Mouse (Mus musculus) adipocyte (in vitro differentiated cells): Measurements from ENCODE around the gene Setmar.
A peak's percentile ranks its signal among the peaks of the same experiment; 100 is the strongest.

Source experiments
- DNase-seq: peaks from one replicate; pipeline ENCODE4 v3.0.0-alpha.2; 2016; ENCODE audit warnings: low spot score

Setmar gene

DNA sequence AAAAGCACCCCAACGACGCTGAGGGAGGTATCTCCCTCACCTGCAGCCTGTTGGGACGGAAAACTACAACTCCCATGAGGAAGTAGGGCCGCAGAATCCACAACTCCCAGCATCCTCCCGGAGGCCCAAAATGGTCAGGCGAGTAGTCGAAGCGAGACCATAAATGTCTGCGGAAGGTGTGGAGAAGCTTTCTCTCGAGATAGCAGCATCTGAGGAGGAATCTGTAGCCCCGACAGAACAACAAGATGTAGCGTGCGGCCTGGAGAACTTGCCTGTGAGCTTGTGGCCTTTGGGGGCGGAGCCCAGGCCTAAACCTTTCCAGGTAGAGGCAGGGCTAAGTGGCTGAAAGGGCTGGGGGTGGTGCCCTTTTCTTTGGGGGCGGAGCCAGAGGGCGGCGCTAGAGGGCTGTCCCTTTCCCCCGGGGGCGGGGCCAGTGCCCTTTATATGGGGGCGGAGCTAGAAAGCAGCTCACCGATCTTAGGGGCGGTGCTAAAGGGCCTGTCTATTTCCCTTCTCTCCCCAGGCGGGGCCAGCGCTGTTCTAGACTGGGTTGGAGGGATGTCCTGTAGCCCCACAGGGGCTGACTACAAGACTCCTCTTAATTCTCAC lies at the start of gene Setmar:
Gene Setmar (plus strand): TSS at position 128 of the 609 bp plus-strand sequence.
- DNase-seq: peak; percentile 99

DNA sequence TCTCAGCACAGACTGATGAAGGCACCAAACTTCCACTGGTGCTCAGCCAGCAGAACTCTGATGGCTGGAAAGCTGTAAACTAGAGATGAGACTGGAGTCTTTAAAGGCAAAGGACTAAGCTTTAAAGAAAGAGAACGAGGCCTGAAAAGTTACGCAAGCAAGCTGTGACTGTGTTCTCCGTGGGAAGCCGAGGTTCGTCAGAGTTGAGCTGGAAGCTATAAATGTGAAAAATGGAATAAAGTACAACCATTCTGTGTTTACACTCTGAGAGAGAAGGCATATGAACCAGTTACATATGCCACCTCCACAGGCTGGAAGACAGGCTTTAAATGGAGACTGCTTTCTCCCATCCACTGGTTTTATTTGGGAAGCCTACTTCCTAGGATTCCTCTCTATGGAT lies 43.2 kb upstream of the Setmar start:
- DNase-seq: no peak

DNA sequence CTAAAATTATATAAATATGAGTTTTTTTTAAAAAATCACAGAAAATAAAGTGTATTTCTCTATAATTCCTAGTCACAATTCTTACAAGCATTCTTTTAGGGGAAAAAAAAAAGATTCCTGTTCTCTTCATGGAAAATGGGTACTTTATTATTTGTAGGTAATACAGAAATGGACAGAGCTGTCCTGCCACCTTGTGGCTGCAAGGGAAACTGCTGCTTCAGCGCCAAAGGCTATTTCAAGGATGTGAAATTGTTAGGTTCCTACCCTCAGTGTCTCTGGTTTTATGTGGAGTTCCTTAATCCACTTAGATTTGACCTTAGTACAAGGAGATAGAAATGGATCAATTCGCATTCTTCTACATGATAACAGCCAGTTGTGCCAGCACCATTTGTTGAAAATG lies 9.8 kb upstream of the Setmar start:
- peak; percentile 67 for DNase-seq

DNA sequence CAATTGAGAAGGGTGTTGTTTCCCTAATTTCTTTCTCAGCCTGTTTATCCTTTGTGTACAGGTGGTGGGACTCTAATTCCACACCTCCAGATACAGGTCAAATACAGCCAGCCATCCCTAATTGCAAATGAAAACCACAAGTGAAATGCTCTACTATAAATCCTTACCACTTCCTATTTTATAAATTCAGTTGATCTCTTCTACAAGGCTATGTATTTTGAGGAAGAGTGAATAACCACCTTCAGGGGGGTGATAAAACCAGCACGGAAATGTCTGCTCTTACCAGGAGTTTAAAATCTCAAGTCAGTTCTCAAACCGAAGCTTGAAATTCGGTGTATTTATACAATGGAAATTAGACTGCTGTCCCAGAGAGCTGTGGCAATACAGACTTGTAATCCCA lies 8.9 kb upstream of the Setmar start:
- no peak for DNase-seq

GRCm38 (mm10) chr6:108057353-108057752 lies 7.5 kb upstream of the Setmar start:
- no peak for DNase-seq

DNA sequence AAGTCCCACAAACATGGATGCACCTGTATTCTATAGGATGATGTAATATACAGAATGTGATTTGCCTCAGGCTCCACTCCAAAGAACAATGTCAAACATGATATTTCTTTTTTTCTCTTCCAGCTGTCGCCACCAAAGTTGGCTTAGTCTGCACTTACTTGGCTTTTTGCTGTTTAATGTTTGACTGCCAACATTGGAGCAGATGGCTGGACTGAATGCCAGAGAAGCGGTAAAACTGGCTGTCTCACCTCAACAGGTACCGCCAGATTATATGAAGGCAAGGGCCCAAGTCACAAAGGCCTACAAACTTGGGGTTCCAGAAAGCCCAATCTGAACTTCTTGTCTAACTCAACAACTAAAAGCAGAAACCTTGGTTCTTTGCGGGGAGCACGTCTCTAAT lies 6.8 kb upstream of the Setmar start:
- no peak for DNase-seq

DNA sequence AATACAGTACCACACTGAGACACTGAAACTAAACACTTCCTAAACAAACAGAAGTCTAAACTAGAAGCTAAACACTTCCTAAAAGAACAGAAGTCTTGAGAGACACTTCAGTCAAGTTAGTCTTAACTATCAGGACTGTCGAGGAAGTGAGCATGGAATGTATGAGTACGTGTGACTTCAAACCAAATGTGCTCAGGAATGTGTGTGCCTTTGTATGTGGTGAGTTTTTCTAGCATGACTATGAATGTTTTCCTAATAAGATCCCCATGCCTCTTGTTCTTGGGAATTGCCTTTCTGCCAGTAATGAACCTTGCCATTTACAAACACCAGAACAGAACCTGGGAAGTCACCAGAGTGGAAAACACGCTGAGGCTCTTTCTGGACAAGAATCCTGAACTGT lies 3.7 kb upstream of the Setmar start:
- DNase-seq: no peak

DNA sequence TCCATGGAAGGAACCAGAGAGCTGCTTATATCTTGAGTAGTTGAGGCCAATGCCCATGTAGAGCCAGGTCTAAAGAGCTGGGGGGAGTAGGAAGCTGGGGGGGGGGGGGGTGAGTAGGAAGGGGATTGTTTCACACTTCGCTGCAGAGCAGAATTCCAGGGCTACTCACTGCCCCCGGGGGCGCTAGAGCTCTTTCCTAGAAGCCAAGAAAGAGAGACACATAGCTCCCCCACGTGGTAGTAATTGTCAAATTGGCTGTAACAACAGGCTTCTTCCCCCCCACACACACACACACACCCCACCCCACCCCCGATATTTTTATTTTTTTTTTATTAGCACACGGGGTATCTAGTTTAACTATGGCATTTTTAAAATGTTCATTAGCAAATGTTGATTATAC lies 738 bp downstream of the Setmar start:
- DNase-seq: peak; percentile 95

DNA sequence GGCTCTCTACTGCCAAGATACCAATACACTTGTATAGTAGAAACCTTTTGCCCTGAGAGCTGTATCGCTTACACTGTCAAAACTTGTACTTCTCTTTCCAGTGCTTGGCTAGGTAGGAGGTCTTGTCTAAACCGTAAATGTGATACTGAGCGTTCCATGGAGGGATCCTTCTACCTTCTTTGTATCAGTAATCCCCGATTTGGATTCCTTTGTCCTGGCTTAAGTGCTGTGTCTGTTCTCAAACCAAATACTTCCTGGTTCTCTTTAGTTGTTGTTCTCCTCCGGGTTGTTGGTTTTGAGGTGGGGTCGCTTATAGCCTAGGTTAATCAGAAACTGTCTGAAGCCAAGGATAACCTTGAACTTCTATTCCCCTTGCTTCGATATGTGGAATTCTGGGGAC lies 6.1 kb downstream of the Setmar start:
- no peak for DNase-seq

GRCm38 (mm10) chr6:108073071-108073470 lies 8.2 kb downstream of the Setmar start:
- DNase-seq: no peak

GRCm38 (mm10) chr6:108073931-108074330 lies 9.1 kb downstream of the Setmar start:
- DNase-seq: no peak

- no peak for DNase-seq
Observed at GRCm38 (mm10) chr6:108074624-108075023, 9.8 kb downstream of the Setmar start.

- DNase-seq: no peak
Observed at GRCm38 (mm10) chr6:108075857-108076256, 11.0 kb downstream of the Setmar start.

DNA sequence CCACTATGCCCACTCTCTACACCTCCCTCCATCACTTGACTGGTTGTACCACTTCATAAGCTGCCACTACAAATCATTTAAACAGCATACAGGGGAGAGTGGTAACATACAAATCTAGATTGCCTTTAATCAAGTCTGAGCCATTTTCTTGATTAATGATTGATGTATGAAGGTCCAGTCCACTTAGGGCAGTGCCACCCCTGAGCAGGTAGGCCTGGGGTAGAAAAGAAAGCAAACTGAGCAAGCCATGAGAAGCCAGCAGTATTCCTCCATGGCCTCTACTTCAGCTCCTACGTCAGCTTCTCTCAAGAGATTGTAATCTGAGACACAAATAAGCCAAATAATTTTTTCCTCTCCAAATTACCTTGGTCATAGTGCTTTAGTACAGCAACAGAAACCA lies 26.5 kb downstream of the Setmar start:
- DNase-seq: no peak

GRCm38 (mm10) chr6:108092646-108093045 lies 27.8 kb downstream of the Setmar start:
- no peak for DNase-seq

- DNase-seq: peak; percentile 76
Observed at GRCm38 (mm10) chr6:108093449-108093848, 28.6 kb downstream of the Setmar start.

DNA sequence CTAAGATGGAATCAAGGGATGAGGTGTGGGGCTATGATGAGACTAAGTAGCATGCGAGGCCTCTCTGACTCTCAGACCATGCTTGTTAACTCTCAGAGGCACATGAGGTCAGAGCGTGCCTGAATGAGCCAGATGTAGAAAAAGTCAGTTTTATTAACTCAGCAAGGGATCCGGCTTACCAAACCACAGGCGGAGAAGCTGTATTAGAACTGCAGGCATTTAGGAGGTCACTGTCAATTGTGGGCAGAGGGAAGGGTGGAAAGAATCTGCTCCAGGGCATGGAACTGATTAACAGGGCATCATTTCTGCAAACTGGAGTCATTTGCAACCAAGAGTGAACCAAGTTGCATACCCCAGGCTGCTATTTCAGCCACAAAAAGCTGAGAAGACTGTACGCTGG lies 30.6 kb downstream of the Setmar start:
- no peak for DNase-seq

DNA sequence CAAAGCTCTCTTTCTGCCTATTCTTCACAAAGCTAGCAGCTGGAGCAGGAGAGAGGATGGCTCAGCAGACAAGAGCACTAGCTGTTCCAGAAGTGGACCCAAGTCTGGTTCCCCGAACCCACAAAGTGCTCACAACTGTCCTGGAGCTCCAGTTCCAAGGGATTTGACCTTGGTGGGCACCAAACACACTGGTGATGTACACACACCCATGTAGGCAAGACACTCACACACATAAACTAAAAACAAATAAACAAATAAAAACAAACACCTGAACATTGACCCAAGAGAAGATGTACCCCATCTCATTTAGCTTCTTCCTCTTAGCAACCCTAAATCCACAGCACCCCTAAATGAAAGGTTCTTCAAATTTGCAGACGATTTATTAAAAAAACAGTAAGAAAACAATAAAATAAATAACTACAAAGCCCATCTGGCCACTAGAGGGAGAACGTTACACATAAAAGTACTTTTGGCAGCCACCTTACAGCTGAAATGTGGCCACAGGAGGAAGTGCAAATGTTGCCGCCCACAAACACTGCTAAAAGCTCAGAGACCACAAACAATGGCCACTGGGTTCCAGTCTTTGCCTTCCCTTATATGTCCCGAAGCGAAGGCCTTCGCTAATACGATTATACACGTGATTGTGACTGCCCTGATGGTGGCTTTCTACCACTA lies 33.5 kb downstream of the Setmar start:
- DNase-seq: peak; percentile 93

GRCm38 (mm10) chr6:108098846-108099217 lies 34.0 kb downstream of the Setmar start:
- DNase-seq: no peak

DNA sequence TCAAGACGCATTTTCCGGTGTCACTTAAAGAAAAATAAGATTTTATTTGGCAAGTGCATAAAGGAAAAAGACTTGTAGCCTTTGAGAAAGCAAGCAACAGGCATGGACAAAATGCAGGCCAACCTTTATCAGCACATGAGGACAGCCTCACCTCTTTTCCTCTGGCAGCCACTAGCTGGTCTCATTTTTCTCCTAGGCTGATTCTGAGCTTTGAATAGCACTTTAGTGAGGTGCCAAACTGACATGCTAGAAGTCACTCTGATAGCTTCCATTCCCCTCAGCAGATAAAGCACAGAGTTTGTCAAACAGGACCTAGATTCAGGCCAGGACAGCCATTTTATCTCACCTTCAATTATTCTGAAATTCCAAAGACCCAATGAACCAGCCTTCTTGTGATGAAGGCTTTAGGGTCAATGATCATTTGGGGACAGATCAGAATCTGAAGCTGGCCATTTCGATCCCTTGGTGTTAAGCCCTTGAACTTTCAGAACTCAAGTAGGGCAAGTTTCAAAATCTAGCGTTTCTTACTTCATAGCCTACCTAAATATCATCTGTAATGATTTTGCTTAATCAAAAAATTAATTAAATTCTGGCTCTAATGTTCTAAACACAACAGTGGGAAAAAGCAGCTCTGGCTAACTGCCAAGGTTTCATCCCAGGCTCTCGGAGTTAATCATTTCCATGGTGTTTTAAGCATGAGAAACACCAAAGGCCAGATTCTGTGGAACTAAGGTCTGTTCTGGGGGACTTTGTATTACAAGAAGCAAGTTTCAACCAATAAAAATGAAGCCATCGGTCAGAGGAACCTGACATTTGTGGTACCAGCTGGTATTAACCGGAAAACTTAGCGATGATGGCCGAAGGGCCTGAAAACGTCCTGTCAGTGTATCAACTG lies 37.3 kb downstream of the Setmar start:
- no peak for DNase-seq

GRCm38 (mm10) chr6:108107376-108107775 lies 42.5 kb downstream of the Setmar start:
- no peak for DNase-seq

- no peak for DNase-seq
Observed at GRCm38 (mm10) chr6:108110336-108110735, 45.5 kb downstream of the Setmar start.

DNA sequence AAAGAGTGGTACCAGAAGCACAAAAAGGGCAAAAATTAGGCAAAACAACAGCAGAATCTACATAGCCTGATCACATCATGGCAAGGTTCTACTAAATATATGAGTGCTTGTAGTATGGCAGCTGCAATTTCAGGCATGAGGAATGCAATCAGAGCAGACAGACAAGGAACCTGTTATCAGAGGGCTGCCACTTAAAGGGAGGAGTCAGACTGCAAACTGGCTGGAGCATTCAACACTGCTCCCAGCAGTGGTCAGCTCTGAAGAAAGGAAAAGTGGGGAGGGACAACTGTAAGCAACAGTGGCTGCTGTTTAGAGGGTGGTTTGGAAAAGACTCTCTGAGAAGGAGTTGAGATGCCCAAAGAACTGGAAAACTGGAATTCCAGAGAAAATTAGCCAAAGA lies 46.8 kb downstream of the Setmar start:
- no peak for DNase-seq
